Mouse (Mus musculus) cerebellum, adult (tissue): ENCODE data around the gene Zdhhc9.
"Not testable (repeated sequence)": the region's sequence is repeated elsewhere in the genome, so short reads cannot be mapped to it uniquely, and the experiment has no call there.

ENCODE experiments used
- ATAC-seq: cut with Nextera tagmentation; 2 replicates; pipeline ENCODE4 v1.9.2; 2017; ENCODE audit warnings: mild to moderate bottlenecking, moderate library complexity, mixed read lengths; ENCODE audit not compliant: insufficient number of reproducible peaks, low FRiP score, low TSS enrichment

Zdhhc9 gene

DNA sequence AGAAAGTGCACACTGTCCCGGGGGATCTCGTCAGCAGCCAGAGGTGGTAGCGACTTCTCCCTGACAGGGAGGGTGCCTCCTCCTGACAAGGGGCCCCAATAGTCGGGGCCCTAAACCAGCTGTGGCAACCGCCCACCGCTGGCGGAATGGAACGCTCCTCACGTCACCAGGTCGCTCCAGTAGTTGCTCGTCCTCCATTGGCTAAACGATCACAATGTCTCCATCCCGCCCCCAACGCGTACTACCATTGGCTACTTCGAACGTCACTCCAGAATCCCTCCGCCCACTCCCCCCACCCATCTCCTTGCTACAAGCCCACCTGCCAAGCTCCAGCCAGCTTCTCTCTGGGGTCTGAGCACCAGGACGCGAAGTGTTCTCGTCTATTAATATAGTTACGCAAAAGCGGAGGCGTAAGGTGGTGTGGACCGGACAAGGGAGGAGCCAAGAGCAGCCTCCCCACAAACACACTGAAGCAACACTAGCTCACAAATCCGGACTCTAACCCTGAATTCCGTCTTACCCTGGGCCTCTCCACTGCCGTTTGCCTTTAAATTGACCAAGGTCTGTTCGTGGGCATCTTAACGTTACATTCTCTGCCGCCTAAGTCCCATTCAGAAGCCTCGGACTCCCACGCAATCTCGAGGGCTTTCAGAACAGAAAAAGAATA, at the start of gene Zdhhc9:
Gene Zdhhc9 (minus strand): TSS at position 360 of the 667 bp plus-strand sequence.
- ATAC-seq = peak; percentile 97

DNA sequence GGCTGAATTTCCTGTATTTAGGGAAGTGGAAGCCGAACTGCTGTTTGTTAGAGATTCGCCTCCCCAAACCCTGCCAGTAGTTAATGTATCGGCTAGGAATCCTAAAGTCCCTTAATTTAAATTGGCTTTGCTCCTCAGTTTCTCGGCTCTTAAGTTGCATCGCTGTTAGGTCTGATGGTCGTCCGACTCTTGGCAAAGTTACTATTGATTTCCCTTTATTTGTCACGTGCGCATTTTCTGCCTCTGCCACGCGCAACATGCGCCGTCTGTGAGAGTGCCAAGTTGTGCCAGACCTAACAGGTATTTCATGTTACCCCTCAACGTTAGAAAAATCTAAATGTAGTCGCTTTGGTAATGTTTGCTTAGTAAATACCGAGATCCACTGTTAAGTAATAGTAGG, 48.3 kb upstream of the Zdhhc9 start:
- no peak for ATAC-seq

DNA sequence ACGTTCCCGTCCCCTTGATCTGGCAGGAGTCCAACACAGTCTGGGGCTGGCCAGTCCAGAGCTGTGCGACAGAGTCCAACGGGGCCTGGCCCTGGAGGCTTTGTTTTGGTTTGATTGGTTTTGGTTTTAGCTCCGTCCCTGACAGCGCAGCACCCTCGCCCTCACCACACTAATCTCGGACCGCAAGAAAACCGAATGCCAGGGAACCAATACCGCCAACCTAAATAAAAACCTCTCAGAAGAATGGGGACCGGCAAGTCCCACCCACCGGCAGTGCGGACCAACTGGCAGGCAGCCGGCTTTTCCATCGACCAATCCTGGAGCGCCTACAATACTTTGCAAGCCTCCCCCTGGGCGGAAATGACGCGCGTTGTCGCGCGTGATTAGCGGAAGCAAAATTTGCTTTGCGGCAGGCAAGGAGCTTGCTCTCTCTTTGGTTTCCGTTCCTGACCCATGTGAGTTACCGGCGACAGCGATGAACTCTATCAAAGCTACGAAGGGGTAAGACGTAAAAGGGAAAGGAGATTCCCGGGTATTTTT, 47.9 kb upstream of the Zdhhc9 start, which contains the start of gene Utp14a:
Gene Utp14a (plus strand): TSS at position 395 of the 540 bp plus-strand sequence.
- ATAC-seq = peak; percentile 97

DNA sequence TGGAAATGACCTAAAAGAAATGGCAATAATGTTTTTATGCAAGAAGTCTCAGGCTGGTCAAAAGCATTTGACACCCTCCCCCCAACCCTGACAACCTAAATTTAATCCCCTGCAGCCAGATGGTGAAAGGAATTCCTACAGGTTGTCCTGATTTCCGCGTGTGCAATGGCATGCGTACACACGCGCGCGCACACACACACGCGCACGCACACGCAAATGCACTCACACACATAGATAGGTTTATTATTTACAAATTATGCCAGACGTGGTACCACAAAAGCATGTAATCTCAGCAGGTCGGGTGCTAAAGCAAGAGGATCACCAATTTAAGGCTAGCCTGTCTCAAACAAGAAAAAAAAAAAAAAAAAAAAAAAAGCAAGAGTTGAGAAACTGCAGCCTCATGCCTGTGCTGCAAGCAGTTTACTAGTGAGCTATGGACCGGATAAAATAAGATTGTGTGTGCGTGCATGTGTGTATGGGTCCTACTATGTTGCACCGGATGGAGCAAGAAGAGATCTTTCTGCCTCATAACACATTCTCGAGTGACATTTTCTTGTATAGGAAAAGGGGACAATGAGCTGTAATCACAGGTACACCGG, 47.3 kb upstream of the Zdhhc9 start:
- peak; percentile 26; the same call in 1 of the 2 replicates for ATAC-seq

DNA sequence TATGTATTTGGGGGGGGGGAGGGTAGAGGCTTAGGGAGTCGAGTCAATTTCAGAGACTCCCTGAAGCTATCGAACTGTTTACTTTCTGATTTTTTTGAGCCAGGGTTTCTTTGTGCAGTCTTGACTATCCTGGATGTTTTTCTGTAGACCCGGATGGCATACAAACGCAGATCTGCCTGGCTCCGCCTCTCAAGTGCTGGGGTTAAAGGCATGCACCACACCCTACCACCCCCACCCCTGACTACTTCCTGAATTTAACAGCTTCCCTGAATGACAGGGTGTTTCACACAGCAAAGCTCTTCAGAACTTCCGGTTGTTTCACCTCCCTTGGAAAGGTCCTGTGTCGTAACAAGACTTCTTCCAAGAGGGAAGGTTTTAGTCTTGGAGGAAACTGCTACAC, 25.7 kb upstream of the Zdhhc9 start:
- no peak for ATAC-seq

DNA sequence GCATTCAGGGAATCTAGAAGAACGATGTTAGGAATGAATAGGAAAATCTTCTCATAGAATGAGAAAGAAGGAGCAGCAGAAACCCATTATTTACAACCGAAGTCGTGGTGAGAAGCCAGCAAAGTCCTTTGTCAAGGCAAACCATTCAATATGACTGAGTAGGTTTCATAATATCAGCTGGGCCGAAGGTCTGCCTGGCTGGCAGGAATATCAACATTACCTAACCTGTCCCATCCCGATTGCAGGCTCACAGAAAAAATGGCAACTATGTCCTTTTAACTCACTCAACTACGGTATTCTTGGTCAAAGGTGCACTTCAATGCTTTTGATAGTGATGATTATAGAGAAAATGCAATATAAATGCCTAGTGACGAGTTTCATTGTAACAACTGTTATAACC, 17.5 kb upstream of the Zdhhc9 start:
- no peak for ATAC-seq

DNA sequence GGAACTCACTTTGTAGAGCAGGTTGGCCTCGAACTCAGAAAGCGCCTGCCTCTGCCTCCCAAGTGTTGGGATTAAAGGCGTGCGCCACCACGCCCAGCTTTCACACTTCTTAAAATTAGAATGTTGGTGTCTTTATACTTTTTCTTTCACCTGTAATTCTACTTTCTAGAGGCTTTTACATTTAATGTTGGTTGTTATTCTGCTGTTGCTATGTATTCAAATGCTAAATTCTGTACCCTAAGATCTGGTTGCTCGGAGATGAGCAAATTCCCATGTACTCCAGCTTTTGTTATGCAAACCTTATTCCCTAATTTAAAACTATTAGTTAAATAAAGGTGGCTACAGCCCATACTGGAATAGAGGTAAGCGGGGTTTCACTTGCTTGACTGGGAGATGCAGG, 14.0 kb upstream of the Zdhhc9 start:
- ATAC-seq = no peak

DNA sequence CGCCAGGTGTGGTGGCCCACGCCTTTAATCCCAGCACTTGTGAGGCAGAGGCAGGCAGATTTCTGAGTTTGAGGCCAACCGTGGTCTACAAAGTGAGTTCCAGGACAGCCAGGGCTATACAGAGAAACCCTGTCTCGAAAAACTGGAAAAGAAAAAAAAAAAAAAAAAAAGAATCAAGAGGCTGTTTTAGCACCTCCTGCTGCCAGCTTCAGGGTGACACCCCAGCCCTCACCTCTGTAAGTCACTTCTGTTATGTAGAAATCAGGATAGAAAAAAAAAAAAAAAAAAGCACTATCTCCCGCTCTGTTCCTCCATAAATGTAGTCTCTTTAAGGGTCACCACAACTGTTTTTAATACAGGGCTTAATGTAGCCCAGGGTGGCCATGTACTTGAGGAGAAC, 10.8 kb upstream of the Zdhhc9 start:
- no peak for ATAC-seq

DNA sequence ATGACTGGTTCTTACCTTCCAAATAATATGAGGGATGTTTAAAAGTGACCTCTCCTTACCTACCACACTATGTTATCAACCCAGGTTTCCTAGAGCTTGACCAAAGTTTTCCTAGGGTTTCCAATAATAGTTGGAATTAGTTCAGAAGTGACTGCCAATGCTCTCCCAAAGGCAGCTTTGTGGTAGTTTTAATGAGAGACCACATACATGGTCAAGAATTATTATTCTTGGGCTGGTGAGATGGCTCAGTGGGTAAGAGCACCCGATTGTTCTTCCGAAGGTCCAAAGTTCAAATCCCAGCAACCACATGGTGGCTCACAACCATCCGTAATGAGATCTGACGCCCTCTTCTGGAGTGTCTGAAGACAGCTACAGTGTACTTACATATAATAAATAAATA, 1.1 kb upstream of the Zdhhc9 start:
- not testable (repeated sequence) for ATAC-seq

DNA sequence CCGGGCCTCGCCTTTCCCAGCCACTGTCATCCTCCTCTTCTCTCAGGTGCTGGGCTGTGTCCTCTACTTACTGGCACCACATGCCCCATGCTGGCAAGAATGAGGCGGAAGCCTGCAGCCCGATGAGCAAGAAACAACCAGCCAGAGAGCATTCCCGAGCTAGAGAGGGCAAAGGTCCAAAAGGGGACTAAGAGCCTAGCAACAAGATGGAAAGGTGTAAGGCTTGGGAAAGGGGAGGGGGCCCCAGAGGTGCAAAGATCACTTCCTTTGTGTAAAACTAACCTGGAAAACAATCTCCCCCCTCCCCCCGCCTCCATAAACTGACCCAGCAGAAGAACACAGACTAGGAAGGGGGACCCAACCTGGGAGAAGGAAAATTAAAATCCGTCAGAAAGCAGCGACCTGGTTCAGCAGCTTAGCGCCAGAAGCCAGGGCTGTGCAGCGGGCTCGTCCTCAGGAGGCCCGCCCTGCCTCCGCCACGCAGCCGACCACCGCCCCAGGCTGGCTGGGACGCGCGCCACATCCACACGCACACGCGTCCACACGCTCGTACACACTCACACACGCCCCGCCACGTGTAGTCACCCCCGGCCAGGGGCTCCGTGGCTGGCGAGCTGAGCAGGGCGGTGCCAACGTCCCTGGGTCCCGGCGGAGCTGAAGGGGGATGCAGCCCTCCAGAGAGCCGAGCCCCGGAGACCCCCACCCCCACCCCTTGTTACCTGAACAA, 754 bp downstream of the Zdhhc9 start:
- 0 out of 2 replicates have a peak, but pooled peaks have one; percentile 26 for ATAC-seq

DNA sequence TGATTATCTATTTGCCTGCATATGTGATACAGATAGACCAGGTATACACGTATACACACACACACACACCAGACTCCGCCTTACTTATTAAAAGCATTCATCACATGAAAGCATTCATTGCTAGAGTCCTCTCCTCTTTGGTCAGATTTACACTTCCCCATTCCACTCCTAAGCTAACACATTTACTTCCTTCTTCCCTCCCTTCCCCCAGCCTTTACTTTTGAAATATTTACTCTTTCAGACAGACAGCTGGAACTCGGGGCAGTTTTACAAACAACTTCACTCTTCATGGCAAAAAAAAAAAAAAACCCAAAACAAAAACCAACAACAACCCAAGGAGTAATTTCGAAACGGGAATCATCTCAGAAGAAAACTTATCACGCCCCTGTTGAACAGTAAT, 4.2 kb downstream of the Zdhhc9 start:
- ATAC-seq = no peak

DNA sequence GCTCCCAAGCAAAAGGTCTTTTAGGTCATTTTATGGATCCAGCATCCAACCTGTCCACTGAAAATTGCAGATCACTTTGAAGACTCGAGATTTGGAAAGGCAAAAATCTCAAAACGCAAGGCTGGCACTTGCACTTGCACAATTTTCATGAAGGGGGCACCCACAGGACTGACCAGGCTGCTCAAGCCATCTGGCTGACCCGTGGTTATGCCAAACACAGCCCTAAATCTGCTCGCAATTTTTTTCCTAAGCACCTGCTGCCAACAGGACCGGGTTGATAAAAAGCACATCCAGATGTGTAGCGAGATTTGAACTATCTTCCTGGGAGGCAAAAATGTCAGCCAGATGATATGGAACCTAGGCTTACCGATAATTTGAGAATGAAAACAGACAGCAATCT, 4.9 kb downstream of the Zdhhc9 start:
- no peak for ATAC-seq

DNA sequence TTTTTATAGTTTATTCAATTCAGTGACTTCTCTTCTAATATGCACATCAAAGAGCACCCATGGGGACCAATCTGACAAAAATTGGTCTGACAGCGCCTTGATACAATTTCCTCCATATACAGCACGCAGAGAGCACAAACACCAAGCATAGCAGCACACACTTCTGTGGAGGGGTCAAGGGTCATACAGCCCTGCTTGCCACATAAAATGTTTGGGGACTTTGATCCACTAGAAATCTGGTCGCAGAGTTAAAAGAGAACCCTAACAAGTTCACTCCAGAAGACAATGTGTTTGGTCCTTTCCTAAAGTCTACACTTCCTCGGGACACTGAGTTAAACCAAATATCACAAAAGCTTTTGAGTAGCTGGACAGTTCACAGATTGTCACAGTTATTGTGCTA, 5.7 kb downstream of the Zdhhc9 start:
- no peak for ATAC-seq

DNA sequence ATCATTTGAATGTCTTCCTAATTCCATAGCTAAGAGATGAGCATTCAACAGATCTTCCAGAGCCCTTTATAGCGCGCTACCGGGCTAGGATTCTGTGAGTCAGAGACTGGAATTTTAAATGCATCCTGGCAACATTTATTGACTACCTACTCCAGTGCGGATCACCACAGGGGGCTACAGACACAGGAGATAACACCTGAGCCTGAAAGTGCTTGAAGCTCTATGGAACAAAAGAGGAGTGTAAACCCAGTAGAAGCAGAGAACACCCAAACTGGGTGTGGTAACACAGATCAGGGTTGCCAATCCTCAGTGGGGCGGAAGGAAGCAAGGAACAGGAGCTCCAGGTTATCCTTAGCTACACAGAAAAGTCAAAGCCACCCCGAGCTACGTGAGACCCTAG, 6.2 kb downstream of the Zdhhc9 start:
- ATAC-seq = no peak

DNA sequence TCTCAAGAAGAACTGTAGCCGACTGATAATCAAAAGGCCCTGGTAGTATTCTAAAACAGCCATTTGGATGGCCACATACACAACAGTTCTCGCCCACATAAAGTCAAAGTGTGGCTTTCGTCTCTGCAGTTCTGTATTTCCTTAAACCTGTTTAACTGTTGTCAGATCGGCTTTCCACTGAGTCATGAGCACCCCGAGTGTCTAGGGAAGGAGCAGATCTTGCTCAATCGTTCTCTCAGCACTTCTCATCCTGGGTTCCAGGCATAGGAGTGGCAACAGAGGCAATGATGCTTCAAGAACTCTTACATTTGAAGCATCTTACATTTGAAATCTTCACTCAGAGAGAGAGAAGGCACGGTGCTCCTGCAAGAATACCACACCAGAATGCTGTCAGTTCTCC, 6.7 kb downstream of the Zdhhc9 start:
- ATAC-seq = no peak

DNA sequence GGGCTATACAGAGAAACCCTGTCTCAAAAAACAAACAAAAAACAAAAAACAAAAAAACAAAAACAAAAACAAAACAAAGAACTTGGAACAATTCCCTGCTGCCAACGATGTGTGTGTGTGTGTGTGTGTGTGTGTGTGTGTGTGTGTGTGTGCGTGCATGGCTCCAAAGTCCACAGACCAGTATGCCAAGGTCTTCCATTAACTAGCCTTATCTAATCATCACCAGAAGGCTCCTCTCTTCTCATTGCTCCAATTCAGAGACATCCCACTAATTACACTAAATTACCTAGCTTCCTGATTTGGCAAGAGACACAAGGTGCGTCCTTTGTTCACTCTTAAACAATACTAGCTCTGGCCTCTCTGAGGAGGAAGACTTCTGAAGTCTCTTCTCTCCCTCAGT, 8.0 kb downstream of the Zdhhc9 start:
- no peak for ATAC-seq

DNA sequence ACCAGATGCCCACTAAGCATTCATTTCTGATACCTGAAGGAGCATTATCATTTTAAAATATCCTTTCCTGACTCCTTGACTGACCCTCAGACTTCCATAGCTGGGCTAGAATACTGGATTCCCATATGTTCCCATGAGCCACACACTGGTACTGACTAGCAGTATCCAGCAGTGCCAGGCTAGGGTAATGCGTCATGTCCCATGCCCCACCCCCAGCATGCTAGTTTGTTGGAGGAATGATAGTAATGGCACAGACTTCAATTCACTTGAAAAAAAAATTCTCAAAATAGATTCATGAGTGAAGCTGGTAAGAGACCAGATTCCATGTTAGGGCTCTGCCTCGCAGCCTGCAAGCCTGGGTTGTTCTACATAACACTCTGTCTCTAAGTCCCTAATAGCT, 9.7 kb downstream of the Zdhhc9 start:
- ATAC-seq = no peak

DNA sequence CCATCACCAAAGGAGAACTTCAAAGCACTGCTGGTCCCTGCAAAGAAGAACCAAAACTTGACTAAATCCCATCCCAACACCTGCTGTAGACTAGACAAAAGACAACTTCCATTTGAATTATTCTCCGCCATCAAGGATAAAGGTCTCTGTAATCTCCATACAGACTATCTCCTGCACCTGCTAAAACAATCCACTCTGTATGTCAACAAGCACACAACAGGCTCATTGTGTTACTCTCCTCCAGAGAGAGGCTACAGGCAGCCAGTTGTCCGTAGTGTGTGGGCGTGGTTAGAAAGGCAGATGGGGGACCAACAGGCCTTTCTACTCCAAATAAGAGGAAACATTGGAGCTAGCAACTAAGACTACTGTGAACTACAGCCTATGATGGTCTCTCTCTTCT, 10.8 kb downstream of the Zdhhc9 start:
- no peak for ATAC-seq

DNA sequence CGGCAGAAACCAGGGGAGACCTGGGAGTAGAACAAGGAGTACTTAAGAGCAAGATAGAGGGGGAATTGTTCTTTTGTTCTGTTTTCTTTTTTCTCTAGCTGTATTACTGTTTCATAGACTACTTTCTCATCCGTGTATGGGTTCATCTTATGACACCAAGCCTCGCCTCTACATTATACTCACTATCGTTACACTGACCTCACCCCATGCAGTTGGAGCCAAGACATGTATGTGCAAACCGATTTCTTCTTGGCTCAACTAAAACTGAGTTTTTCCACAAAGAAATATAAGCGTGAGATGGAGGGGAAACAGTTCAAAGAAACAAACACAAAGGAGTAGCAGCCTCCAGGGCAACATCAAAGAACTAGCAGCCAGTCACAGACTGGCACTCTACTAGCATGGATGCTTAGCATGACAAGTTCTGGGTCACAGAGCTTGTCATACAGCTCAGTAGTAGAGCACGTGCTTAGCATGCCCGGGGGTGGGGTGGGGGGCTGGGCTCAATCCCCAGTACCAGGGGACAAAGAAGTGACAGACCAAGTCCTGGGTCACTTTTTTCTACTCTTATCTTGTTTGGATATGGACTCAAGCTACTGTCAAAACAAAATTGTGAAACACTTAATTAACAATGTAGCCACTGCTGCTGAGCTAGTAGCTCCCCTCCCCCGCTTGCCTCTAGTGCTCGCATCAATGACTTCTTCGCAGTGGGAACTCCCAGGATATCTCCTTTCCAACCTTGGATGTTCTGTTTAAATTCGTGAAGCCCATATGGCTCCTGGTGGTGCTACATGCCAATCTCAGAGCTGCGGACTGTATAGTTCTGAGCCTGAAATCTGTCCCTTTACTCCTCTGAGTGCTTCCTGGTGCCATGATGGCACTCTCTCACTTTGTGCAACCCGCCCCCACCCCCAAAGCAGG, 15.2 kb downstream of the Zdhhc9 start:
- no peak for ATAC-seq

DNA sequence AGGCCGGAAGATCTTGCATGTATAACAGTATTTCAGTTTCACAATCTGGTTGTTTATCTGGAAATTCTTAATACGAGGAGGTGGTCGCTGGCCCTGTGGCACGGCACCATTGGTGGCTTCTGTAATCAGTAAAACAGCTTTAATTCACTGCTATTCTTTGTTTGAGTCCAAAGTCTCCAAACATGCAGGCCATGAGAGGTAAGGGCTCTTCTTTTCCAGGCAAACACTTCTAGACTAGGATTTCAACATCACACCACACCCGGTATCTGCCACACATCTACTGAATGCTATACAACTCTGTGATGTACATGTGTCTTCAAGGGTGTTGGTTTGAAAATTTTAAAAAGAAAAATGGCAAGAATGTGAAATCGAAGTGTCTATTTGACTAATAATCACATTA, 17.4 kb downstream of the Zdhhc9 start:
- no peak for ATAC-seq
